24 mouse cellular contexts compared by ENCODE assay signal in the genomic region with DNA sequence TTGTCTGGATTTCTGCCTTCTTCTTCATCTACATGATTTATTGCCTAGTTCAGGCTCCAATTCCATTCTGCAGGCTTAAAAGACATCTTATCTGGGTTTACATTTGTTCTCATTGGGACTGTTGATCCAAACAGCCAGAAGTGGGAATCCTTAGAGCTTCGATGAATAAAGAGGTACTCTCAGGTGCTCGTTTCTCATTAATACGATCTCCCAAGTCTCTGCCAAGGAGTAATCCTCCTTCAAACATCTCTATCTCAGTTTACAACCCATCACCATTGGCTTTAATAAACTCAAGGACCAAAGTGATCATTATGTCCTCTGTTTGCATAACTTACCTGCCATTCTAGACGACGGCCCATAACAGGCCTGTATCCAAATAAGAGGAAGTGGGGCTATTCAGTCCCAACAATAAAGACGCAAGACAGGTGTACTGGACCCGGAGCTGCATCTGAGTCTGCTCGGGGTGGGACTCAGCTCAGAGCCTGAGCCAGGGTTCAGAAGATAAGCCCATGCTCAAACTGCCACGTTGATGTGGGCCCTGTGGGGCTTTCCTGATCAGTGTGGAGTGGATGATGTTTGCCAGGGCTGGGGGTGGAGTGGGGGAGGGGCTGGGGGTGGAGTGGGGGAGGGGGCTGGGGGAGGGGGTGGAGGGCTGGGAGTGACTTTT. TPM values are rescaled to one million over a fixed set of nuclear protein-coding genes. Genes with fewer than 3 reads are reported as not detected.
DNase-seq lines count a peak whose midpoint lies in the region; ATAC-seq and TF ChIP-seq lines count a peak whose summit lies in the region.
"Had no signal": no experiment of that assay in that cellular context is flagged by ENCODE, and none has a peak within 500 bp of the region (broad histone marks: within the 10 kb centered on the region; RNA-seq: fewer than 3 reads in every experiment).

No protein-coding gene starts in this region.

- H3K36me3 ChIP-seq in intestine, embryonic 14.5 days (ENCODE audit: control insufficient read depth, insufficient read depth, low read length) = no peaks in the 10 kb centered on the region
- no peaks in the 10 kb centered on the region for H3K36me3 ChIP-seq in intestine, embryonic 15.5 days
- no peaks in the 10 kb centered on the region for H3K36me3 ChIP-seq in intestine, postnatal 0 days (ENCODE audit: control insufficient read depth, insufficient read depth)
- H3K36me3 ChIP-seq: embryonic facial prominence, embryonic 12.5 days; embryonic facial prominence, embryonic 15.5 days; forebrain, embryonic 10.5 days; forebrain, embryonic 12.5 days had no signal

- no peak for TF ChIP-seq CTCF in intestine, postnatal 0 days (IDR thresholded peaks at IDR 0.05; ENCODE audit: low read depth)

- no peaks in the 10 kb centered on the region for H3K27me3 ChIP-seq in intestine, embryonic 14.5 days (replicated peaks; ENCODE audit: control insufficient read depth, insufficient read depth, low read length)
- H3K27me3 ChIP-seq in intestine, embryonic 15.5 days (replicated peaks) = no peaks in the 10 kb centered on the region
- no peaks in the 10 kb centered on the region for H3K27me3 ChIP-seq in intestine, postnatal 0 days (replicated peaks; ENCODE audit: control insufficient read depth, insufficient read depth, low read length)
- H3K27me3 ChIP-seq: embryonic facial prominence, embryonic 12.5 days; embryonic facial prominence, embryonic 15.5 days; forebrain, embryonic 12.5 days had no signal

- ATAC-seq in intestine, embryonic 14.5 days (replicated peaks; ENCODE audit: low FRiP score, low TSS enrichment, low read depth) = peak; percentile 82
- peak; percentile 81 for ATAC-seq in intestine, embryonic 15.5 days
- ATAC-seq in intestine, postnatal 0 days = peak; percentile 39; the same call in 1 of the 2 replicates
- ATAC-seq: forebrain, embryonic 14.5 days; forebrain, embryonic 16.5 days had no signal

- no peaks in the 10 kb centered on the region for H3K4me1 ChIP-seq in intestine, embryonic 14.5 days (replicated peaks; ENCODE audit: control insufficient read depth, insufficient read depth, low read length)
- H3K4me1 ChIP-seq in intestine, embryonic 15.5 days (replicated peaks) = peaks cover 5% of the 10 kb centered on the region; the same call in 1 of the 2 replicates
- 0 out of 2 replicates have a peak, but pooled peaks cover 4% of the 10 kb centered on the region for H3K4me1 ChIP-seq in intestine, postnatal 0 days (replicated peaks; ENCODE audit: control insufficient read depth, insufficient read depth, low read length)
- H3K4me1 ChIP-seq: embryonic facial prominence, embryonic 12.5 days; embryonic facial prominence, embryonic 15.5 days; forebrain, embryonic 12.5 days had no signal

- no peak overlapping the region for H3K4me3 ChIP-seq in intestine, embryonic 14.5 days (ENCODE audit: low read depth, low read length)
- no peak overlapping the region for H3K4me3 ChIP-seq in intestine, embryonic 15.5 days (replicated peaks)
- H3K4me3 ChIP-seq in intestine, postnatal 0 days (ENCODE audit: low read depth, low read length) = no peak overlapping the region
- H3K4me3 ChIP-seq: embryonic facial prominence, embryonic 12.5 days; embryonic facial prominence, embryonic 15.5 days; erythroblast, embryonic 14.5 days; forebrain, embryonic 10.5 days; forebrain, embryonic 12.5 days had no signal

- H3K27ac ChIP-seq in intestine, embryonic 14.5 days (ENCODE audit: low read depth) = no peak overlapping the region
- 0 out of 2 replicates have a peak overlapping the region, but pooled peaks have one; percentile 17 for H3K27ac ChIP-seq in intestine, embryonic 15.5 days
- no peak overlapping the region for H3K27ac ChIP-seq in intestine, postnatal 0 days (ENCODE audit: low read depth, low read length)
- H3K27ac ChIP-seq: embryonic facial prominence, embryonic 12.5 days; embryonic facial prominence, embryonic 15.5 days; forebrain, embryonic 10.5 days; forebrain, embryonic 12.5 days had no signal

- no peak overlapping the region for H3K4me2 ChIP-seq in intestine, embryonic 14.5 days (ENCODE audit: low read length)
- no peak overlapping the region for H3K4me2 ChIP-seq in intestine, embryonic 15.5 days (replicated peaks)
- H3K4me2 ChIP-seq in intestine, postnatal 0 days (replicated peaks; ENCODE audit: low read depth) = no peak overlapping the region
- H3K4me2 ChIP-seq: embryonic facial prominence, embryonic 12.5 days; embryonic facial prominence, embryonic 15.5 days; forebrain, embryonic 12.5 days had no signal

- WGBS in intestine, embryonic 14.5 days = 42% methylated on average over 9 of the region's 9 CpGs
- 41% methylated on average over 9 of the region's 9 CpGs for WGBS in intestine, embryonic 15.5 days
- 29% methylated on average over 9 of the region's 9 CpGs for WGBS in intestine, postnatal 0 days

- peak; percentile 58 for DNase-seq in heart, adult 11 months
- no peak for DNase-seq in heart, adult 8-10 months (ENCODE audit: low spot score)
- DNase-seq in intestine, embryonic 14.5 days (ENCODE audit: low spot score) = no peak
- no peak for DNase-seq in thymus, postnatal 4 days
- DNase-seq in embryo, embryonic 11 days = no peak
- DNase-seq: adrenal gland, adult 8-10 months; adrenal gland, postnatal 14 days; adrenal gland, postnatal 36 days; cerebellum, adult 11-12 months; cerebellum, adult 2 months; cerebellum, adult 9-10 months; cerebellum, postnatal 10 days; cerebellum, postnatal 25 days had no signal

- H3K9me3 ChIP-seq in intestine, embryonic 14.5 days (ENCODE audit: control insufficient read depth, low read length) = no peaks in the 10 kb centered on the region
- H3K9me3 ChIP-seq in intestine, embryonic 15.5 days = no peaks in the 10 kb centered on the region
- H3K9me3 ChIP-seq in intestine, postnatal 0 days (ENCODE audit: control insufficient read depth) = no peaks in the 10 kb centered on the region
- H3K9me3 ChIP-seq: embryonic facial prominence, embryonic 12.5 days; embryonic facial prominence, embryonic 15.5 days; forebrain, embryonic 10.5 days; forebrain, embryonic 12.5 days had no signal

- no peak overlapping the region for H3K9ac ChIP-seq in intestine, embryonic 14.5 days (ENCODE audit: low read length)
- no peak overlapping the region for H3K9ac ChIP-seq in intestine, embryonic 15.5 days
- H3K9ac ChIP-seq in intestine, postnatal 0 days (ENCODE audit: low read depth, low read length) = no peak overlapping the region
- H3K9ac ChIP-seq: embryonic facial prominence, embryonic 12.5 days; embryonic facial prominence, embryonic 15.5 days; forebrain, embryonic 12.5 days had no signal

RNA-seq across cellular contexts. Expression of a gene that starts 38.7 kb away (rescaled TPM):
- not detected for total RNA-seq in heart, adult 8-10 months (2022)
- 25.5 and 25.9 TPM in 2 replicates for polyA plus RNA-seq in intestine, embryonic 14.5 days (2014; fragmentation: Nextera tagmentation; extraction: Ambion mirVana)
- 26.0 and 28.9 TPM in 2 replicates for polyA plus RNA-seq in intestine, embryonic 15.5 days (2015; fragmentation: Nextera tagmentation; extraction: Ambion mirVana)
- polyA plus RNA-seq in intestine, postnatal 0 days (2015; fragmentation: Nextera tagmentation; extraction: Ambion mirVana) = 18.3 and 22.1 TPM in 2 replicates
- total RNA-seq: adrenal gland, postnatal 36 days; MEL had no signal
- polyA plus RNA-seq: C2C12; forebrain, embryonic 14.5 days had no signal
